Mouse (Mus musculus) forebrain, embryonic 10.5 days (tissue): Measurements from ENCODE around the gene Arid5b. TPM values are rescaled to one million over a fixed set of nuclear protein-coding genes. Genes with fewer than 3 reads are reported as not detected.

Experiments
- DNase-seq: peaks from one replicate; pipeline ENCODE4 v3.0.0-alpha.2; 2017; ENCODE audit warnings: low spot score; ENCODE audit errors: extremely low spot score
- H3K27ac ChIP-seq: fragments of 300-500 bp; sonication (generic); 2 replicates; pipeline ENCODE4 v1.5.1; 2016; ENCODE audit warnings: mild to moderate bottlenecking
- H3K27me3 ChIP-seq: fragments of 300-500 bp; sonication (generic); 2 replicates; pipeline ENCODE4 v1.6.1; 2016; ENCODE audit warnings: mild to moderate bottlenecking; ENCODE audit not compliant: poor library complexity, severe bottlenecking
- H3K36me3 ChIP-seq: fragments of 300-500 bp; sonication (generic); replicated peaks from 2 replicates; pipeline ENCODE4 v1.6.1; 2016; ENCODE audit warnings: mild to moderate bottlenecking, moderate library complexity
- H3K4me1 ChIP-seq: fragments of 300-500 bp; sonication (generic); 2 replicates; pipeline ENCODE4 v1.6.1; 2016
- H3K4me3 ChIP-seq: fragments of 300-500 bp; sonication (generic); 2 replicates; pipeline ENCODE4 v1.5.1; 2016; ENCODE audit warnings: mild to moderate bottlenecking, moderate library complexity
- H3K9me3 ChIP-seq: fragments of 300-500 bp; sonication (generic); 2 replicates; pipeline ENCODE4 v1.6.1; 2016; ENCODE audit warnings: mild to moderate bottlenecking, moderate library complexity
- WGBS: fragments of 180-500 bp; shearing (Covaris S2); methylation state at CpG from one replicate; pipeline ENCODE4 v1.1.7; 2016; 5-methylcytosine and 5-hydroxymethylcytosine counted together
- polyA plus RNA-seq: library from polyadenylated mRNA; unstranded; fragments of >200 nt; fragmentation: Nextera tagmentation; extraction: Ambion mirVana; gene quantifications from 2 replicates; pipeline ENCODE4 v1.2.1, GENCODE M21; 2016

Gene Arid5b
- polyA plus RNA-seq, 1 experiment from 2014 or later, result 10.5 TPM

DNA sequence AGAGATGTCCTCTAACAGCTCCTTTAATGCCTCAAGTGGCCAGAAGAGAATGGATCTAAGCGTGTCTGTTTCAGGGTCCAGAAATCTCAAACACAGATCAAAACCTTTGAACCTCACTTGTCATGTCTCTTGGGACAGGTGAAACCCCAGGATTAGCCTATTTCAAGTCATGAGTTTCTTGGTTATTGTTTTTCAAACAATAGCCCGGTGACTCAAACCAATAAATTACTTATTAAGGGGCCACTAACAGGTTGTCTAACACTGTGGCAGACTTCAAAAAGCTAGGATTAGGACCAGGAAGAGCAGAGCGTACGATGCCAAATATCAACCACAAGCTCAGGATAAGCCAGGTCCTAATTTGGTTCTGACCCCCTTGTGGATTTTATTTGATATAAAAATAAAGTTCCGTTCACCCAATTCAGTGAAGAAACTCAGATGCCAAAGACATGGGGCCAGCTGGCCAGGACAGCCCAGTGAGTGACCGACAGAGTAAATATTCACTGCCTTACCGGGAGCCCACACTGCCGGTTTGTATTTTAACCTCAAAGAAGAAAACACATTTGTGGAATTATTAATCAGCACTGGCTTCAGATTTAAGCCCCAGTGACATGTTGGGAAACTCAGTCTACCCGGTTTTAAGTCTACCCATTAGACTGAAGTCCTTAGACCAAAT is 15.1 kb downstream of the Arid5b start:
- Histone ChIP-seq H3K27me3 (no peaks in the 10 kb centered on the region), H3K9me3 (no peaks in the 10 kb centered on the region), H3K36me3 (no peaks in the 10 kb centered on the region; the same call in 1 of the 2 replicates), H3K4me1 (peaks cover 7% of the 10 kb centered on the region), H3K27ac (no peak overlapping the region), H3K4me3 (no peak overlapping the region)
- no peak for DNase-seq
- WGBS, result 92% methylated on average over 9 of the region's 9 CpGs

DNA sequence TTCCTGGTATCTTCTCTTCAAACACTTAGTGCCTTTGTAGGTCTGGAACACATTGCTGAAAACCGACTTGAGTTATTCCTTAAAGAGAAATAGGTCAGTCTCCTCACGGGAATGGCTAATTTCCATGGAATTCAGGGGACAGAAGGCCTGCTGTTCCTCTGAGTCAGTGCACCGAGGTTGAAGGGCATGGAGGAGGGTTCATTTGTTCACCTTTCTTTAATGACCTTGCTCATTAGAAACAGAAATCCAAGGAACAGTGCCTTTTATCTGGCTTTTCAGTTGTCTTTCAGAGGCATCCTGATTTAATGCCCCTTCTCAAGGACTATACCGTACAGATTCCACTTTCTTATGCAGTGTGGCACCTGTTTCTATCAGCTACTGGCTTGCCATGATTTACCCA is 18.9 kb downstream of the Arid5b start:
- Histone ChIP-seq H3K4me3 (no peak overlapping the region), H3K9me3 (no peaks in the 10 kb centered on the region), H3K27ac (no peak overlapping the region), H3K4me1 (peaks cover 7% of the 10 kb centered on the region), H3K36me3 (no peaks in the 10 kb centered on the region; the same call in 1 of the 2 replicates), H3K27me3 (no peaks in the 10 kb centered on the region)
- DNase-seq, result no peak
- 56% methylated on average over 4 of the region's 4 CpGs for WGBS

DNA sequence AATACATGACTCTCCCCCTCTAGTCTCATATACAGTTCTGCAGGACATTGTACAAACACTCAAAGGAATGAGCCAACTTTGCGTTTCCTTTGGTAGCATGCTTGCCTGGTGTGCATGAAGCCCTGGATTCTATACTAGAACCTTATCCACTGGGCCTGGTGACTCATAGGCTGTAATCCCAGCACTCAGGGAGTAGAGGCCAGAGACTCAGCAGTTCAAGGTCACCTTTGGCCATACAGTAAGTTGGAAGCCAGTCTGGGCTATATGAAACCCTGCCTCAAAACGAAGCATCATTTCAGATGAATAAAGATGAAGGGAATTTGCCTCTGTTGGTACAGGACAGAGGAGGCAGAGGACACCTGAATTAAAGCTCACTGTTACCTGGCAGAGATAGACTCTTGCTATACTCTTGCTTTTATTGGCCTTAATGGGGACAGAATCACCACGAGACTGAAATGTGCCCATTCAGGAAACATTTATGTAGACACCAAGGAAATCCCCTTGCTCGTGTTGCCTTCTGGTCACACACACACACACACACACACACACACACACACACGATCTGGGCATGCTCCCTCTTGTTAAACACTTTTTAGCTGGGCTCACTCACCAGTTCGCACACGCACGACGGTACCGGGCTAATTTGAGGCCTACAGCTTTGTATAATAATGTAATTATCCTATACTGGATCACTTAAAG is 21.0 kb downstream of the Arid5b start:
- WGBS, result 95% methylated on average over 10 of the region's 10 CpGs
- Histone ChIP-seq H3K27ac (no peak overlapping the region), H3K4me1 (peaks cover 9% of the 10 kb centered on the region), H3K36me3 (peaks cover 2% of the 10 kb centered on the region; the same call in 1 of the 2 replicates), H3K9me3 (no peaks in the 10 kb centered on the region), H3K27me3 (no peaks in the 10 kb centered on the region), H3K4me3 (no peak overlapping the region)
- DNase-seq, result no peak

DNA sequence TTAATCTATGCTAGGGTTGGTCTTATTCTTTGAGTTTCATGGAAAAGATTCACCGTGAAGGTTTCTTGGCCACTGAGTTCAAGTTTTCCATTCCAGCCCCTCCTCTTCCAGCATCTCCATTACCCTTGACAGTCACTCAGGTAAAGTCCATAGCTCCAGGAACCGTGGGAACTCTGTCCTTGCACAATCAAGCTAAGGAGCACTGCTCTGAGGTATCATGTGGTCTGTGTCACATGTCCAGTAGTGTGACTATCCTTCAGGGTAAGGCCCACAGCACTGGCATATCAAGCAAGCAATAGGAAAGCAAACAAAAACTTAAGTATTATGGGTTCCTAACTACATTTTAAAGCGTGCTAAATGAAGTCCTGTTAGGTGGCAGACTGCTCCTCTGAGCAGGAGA is 22.4 kb downstream of the Arid5b start:
- Histone ChIP-seq H3K27me3 (no peaks in the 10 kb centered on the region), H3K27ac (no peak overlapping the region), H3K36me3 (peaks cover 5% of the 10 kb centered on the region; the same call in 1 of the 2 replicates), H3K9me3 (no peaks in the 10 kb centered on the region), H3K4me1 (peaks cover 9% of the 10 kb centered on the region), H3K4me3 (no peak overlapping the region)
- DNase-seq, result no peak
- 80% methylated on average over 3 of the region's 3 CpGs for WGBS

DNA sequence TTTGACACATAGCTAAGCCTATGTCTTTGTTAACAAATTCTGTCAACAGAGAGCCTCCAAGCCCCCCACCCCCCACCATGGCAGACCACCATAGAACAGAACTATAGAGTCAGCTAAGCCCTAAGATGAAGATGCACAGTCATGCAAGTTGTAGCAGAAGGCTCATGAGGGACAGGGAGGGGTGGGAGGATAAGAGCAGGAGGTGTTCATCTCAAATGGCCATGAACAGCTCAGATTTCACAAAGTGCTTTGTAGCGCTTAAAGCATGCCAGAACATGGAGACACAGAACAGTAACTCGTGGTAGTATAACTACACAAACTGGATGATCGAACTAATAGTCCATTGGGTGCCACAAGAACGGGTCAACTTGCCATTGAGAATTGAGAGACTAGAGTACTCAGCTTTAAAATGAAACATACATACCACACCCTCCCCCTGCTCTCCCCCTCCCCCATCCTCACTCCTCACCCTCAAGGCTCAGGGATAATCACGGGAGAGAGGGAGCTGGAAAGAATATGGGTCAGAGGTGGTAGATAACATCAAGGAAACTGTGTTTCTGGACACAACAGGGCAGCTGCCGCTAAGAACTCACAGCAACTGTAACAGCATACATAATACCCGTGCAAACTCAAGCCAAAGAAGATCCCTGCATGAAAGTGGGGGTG is 25.0 kb downstream of the Arid5b start:
- Histone ChIP-seq H3K4me1 (peaks cover 11% of the 10 kb centered on the region; the same call in 1 of the 2 replicates), H3K27ac (no peak overlapping the region), H3K4me3 (no peak overlapping the region), H3K27me3 (no peaks in the 10 kb centered on the region), H3K9me3 (no peaks in the 10 kb centered on the region), H3K36me3 (0 out of 2 replicates have a peak, but pooled peaks cover 5% of the 10 kb centered on the region)
- no peak for DNase-seq
- 85% methylated on average over 7 of the region's 7 CpGs for WGBS

DNA sequence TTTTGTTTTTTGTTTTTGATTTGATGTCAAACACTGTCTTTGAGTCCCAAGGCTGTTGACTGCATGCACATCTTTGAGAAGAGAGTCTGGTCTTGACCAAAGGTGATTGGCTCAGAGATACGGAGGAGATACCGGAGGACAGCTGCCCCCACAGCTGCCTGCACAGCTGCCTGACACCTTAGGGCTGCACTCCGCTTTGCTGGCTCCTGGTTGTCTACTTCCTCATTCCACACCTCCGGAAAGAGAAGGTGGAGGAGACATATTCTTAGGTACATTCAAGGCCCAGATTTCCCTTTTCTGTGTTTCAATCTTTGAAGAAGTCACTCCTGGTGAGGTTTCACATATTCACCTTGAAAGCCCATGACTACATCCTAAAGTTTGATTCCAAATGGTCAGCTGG is 25.9 kb downstream of the Arid5b start:
- Histone ChIP-seq H3K9me3 (no peaks in the 10 kb centered on the region), H3K27me3 (no peaks in the 10 kb centered on the region), H3K4me1 (peaks cover 12% of the 10 kb centered on the region; the same call in 1 of the 2 replicates), H3K36me3 (0 out of 2 replicates have a peak, but pooled peaks cover 5% of the 10 kb centered on the region), H3K4me3 (no peak overlapping the region), H3K27ac (no peak overlapping the region)
- no peak for DNase-seq
- WGBS, result 95% methylated on average over 4 of the region's 4 CpGs

DNA sequence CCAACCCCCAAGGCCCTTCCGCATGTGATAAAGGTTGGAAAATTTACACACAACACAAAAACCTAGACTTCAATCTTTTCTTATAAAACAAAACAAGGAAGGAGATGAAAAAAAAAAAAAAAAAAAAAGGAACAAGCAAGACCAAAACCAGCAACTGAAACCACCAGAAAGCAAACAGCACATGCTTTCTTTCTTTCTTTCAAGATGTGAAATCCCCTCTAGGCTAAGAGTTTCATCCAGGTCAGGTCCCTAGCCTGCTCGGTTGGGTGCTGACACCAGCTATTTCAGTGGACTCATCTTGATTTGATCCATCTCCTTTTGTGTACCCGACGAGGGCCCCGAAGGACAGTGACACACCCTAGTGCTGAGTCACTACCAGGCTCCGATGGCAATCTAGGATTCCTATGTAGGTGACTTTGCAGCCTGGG is 29.2 kb downstream of the Arid5b start:
- Histone ChIP-seq H3K4me1 (peaks cover 15% of the 10 kb centered on the region; the same call in 1 of the 2 replicates), H3K27me3 (no peaks in the 10 kb centered on the region), H3K36me3 (0 out of 2 replicates have a peak, but pooled peaks cover 5% of the 10 kb centered on the region), H3K27ac (no peak overlapping the region), H3K4me3 (no peak overlapping the region), H3K9me3 (no peaks in the 10 kb centered on the region)
- no peak for DNase-seq
- 66% methylated on average over 6 of the region's 6 CpGs for WGBS

DNA sequence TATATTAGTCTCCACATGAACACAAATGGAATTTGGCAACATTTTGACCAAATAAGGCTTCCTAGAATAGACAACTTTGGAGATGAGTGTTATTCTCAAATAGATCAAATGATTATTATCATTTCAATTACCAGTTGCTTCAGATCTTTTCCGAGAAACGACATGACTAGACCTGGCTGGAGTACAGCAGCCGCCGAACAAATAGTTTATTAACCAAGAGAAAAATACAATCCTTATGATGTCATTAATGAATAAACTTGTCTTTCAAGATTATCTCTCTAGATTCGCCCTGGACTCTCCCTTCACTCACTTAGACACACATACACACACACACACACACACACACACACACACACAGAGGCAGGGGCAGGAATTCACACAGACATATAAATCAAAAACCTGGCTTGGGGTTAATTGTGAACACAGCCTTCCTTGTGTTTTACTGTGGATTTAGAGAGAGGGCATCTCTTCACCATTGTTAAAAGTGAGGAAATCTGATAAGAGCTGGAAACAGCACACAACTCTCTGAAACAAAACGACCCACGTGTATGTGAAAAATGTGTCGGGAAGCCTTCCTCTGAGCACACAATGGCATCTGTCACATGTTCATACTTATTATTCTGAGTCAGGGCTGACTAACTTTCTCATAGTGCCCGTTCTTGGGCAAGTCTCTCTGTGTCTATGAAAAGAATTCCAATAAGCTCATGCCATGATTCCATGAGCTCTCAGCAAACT is 30.1 kb downstream of the Arid5b start:
- no peaks in the 10 kb centered on the region for H3K27me3 ChIP-seq
- DNase-seq, result no peak
- H3K4me3 ChIP-seq, result no peak overlapping the region
- H3K27ac ChIP-seq, result no peak overlapping the region
- 76% methylated on average over 9 of the region's 9 CpGs for WGBS
- no peaks in the 10 kb centered on the region for H3K9me3 ChIP-seq
- peaks cover 12% of the 10 kb centered on the region; the same call in 1 of the 2 replicates for H3K4me1 ChIP-seq
- H3K36me3 ChIP-seq, result 0 out of 2 replicates have a peak, but pooled peaks cover 5% of the 10 kb centered on the region

DNA sequence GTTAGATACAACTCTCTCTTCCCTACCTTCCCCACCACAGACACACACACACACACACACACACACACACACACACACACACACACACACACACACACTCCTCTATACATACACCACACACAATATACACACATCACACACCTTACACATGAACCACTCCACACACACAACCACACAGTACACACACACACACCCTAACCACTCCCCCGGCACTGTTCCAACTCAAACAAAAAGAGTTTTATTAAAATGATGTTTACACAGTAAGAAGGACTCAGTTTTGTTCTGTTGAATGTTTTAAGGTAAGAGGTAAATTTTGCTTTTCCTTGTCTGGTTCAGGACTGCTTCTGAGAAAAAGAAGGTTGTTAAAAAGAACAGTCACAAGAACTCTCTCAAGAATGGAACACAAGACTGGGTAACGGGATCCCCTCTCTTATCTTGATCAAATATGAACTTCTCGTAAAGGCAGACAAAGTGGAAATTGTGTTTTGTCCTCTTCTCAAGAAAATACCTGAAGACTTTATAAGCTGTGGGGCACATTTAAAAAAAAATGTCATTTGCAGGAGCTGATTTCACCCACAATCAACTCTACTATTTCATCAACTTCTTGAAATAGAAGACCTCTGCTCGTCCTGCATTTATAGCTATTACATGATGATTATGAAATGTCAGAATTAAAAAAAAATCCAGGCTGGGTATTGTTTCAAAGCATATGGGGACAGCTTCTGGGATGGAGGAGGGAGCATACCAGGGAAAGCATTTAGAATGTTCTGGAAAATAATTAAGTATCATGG is 30.9 kb downstream of the Arid5b start:
- Histone ChIP-seq H3K27ac (no peak overlapping the region), H3K27me3 (no peaks in the 10 kb centered on the region), H3K36me3 (peaks cover 10% of the 10 kb centered on the region), H3K4me1 (peaks cover 12% of the 10 kb centered on the region; the same call in 1 of the 2 replicates), H3K4me3 (no peak overlapping the region), H3K9me3 (no peaks in the 10 kb centered on the region)
- DNase-seq, result no peak
- 93% methylated on average over 4 of the region's 4 CpGs for WGBS

DNA sequence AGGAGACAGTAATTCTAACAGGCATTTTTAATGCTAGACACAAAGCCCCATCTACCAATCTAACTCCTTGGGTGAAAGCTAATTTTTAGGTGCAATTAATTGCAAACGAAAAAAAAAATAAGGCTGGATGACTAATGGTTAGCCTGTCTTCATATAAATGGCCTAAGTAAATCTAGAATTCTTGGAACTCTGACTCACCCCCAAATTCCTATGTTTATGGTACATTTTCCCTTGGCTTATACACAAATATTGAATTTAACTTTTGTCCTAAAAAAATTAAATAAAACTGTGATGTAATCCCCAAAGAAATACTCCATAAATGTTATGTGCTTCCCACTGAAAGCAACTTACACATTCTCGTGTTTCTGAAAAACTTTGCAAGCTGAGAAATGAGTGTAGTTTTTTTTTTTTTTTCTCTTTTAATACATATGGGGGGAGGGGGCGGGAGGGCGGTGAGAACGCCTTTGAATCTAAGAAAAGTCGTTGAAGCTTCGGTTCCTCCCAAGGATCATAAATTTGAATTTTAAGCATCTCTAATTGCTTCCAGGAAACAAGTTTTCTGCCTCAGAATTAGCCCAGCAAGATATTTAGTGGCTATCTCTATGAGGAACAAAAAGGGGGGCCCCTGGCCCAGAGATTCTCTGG is 31.8 kb downstream of the Arid5b start:
- 93% methylated on average over 7 of the region's 7 CpGs for WGBS

DNA sequence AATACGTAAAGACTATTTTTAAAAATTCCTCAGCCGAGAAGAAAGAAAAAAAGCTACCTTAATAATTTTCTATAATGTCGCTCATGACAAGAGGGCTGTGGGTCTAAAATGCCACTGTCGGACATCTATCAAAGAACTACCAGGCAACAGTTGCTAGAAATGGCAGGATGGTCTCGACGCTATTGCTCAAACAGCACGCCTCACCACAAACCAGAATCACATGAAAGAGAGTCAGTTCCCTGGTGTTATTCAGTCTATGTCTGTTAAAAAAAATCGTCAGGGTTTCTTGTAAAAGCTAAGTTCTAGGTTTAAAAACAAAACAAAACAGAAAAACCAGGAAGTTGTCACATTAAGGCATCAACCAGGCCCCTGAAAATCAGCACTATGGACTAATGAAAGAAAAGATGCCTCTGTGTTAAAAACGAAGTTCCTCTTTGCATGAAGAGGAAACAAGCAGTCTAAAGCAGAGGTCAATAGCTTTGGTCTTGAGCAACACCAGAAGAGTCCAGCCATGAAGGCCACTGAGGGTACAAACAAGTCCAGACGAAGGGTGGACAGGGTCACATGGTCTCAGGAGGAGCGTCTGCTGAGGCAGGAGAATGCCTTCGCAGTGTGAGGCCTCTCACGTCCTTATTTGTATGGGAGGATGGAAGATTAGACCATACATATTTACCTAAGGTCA is 37.6 kb downstream of the Arid5b start:
- H3K9me3 ChIP-seq, result no peaks in the 10 kb centered on the region
- DNase-seq, result no peak
- peaks cover 25% of the 10 kb centered on the region for H3K36me3 ChIP-seq
- H3K4me3 ChIP-seq, result no peak overlapping the region
- WGBS, result 93% methylated on average over 13 of the region's 13 CpGs
- H3K27me3 ChIP-seq, result no peaks in the 10 kb centered on the region
- peaks cover 20% of the 10 kb centered on the region for H3K4me1 ChIP-seq
- no peak overlapping the region for H3K27ac ChIP-seq

More for the DNA sequence above, 31.8 kb downstream of the Arid5b start:
- no peaks in the 10 kb centered on the region for H3K27me3 ChIP-seq
- peaks cover 15% of the 10 kb centered on the region for H3K36me3 ChIP-seq
- no peaks in the 10 kb centered on the region for H3K9me3 ChIP-seq
- H3K4me1 ChIP-seq, result peaks cover 12% of the 10 kb centered on the region; the same call in 1 of the 2 replicates
- no peak for DNase-seq
- no peak overlapping the region for H3K4me3 ChIP-seq
- H3K27ac ChIP-seq, result no peak overlapping the region
